Mouse (Mus musculus) gastrocnemius, adult 8-10 months (tissue): ENCODE data around the gene Napepld. TPM values are rescaled to one million over a fixed set of nuclear protein-coding genes. Genes with fewer than 3 reads are reported as not detected.

Source experiments
- total RNA-seq, 4 experiments: library from RNA; stranded (reverse); gene quantifications; 2 replicates each; pipeline ENCODE4 v1.2.4; 2022

Gene Napepld
- total RNA-seq, 4 experiments from 2014 or later, result 8.3 to 10.4 (median 9.4) TPM

Other genes starting within 250 kb of the Napepld start
- 1 to 10 TPM in 2 of 4 experiments, under 1 TPM in 2; 0.89 to 2.0 (median 1.0) TPM for gene Lrrc17, start 157.8 kb downstream of the Napepld start, total RNA-seq
- not detected for gene Fbxl13, start 55.8 kb downstream of the Napepld start, total RNA-seq
- 1 to 10 TPM; 3.5 to 4.2 (median 3.9) TPM for gene Armc10, start 55.6 kb downstream of the Napepld start, total RNA-seq
- gene Pmpcb, start 35.7 kb upstream of the Napepld start, total RNA-seq, result 100 to 1,000 TPM in 2 of 4 experiments, 10 to 100 TPM in 2; 92.6 to 114 (median 104) TPM
- 10 to 100 TPM; 22.9 to 25.1 (median 23.8) TPM for gene Dnajc2, start 83.9 kb upstream of the Napepld start, total RNA-seq
- gene Psmc2, start 83.9 kb upstream of the Napepld start, total RNA-seq, result 100 to 1,000 TPM; 117 to 131 (median 125) TPM
- gene Slc26a5, start 164.2 kb upstream of the Napepld start, total RNA-seq, result not detected